Mouse (Mus musculus) cerebral cortex, adult 2 months (tissue): Measurements from ENCODE around the gene Neto2.

Source experiments
- WGBS: fragments of 180-500 bp; shearing (Covaris S2); methylation state at CpG from one replicate; pipeline ENCODE4 v1.1.7; 2018; 5-methylcytosine and 5-hydroxymethylcytosine counted together

The Neto2 gene

GRCm38 (mm10) chr8:85597413-85598191, 103.1 kb downstream of the Neto2 start:
- WGBS: 64% methylated on average over 8 of the region's 8 CpGs

- 20% methylated on average over 6 of the region's 6 CpGs for WGBS
These were observed 105.3 kb downstream of the Neto2 start for GRCm38 (mm10) chr8:85595391-85595790.

GRCm38 (mm10) chr8:85594983-85595382, 105.7 kb downstream of the Neto2 start:
- 45% methylated on average over 3 of the region's 3 CpGs for WGBS

GRCm38 (mm10) chr8:85593324-85593723, 107.4 kb downstream of the Neto2 start:
- WGBS: 97% methylated on average over 3 of the region's 3 CpGs

- 77% methylated on average over 1 of the region's 1 CpGs for WGBS
These were observed 109.2 kb downstream of the Neto2 start for GRCm38 (mm10) chr8:85591532-85591931.

- WGBS: 89% methylated on average over 1 of the region's 1 CpGs
These were observed 110.5 kb downstream of the Neto2 start for GRCm38 (mm10) chr8:85590258-85590657.

GRCm38 (mm10) chr8:85588596-85588995, 112.1 kb downstream of the Neto2 start:
- 82% methylated on average over 2 of the region's 2 CpGs for WGBS
